Mouse (Mus musculus): ENCODE data around the gene Gcg.

Gcg gene

DNA sequence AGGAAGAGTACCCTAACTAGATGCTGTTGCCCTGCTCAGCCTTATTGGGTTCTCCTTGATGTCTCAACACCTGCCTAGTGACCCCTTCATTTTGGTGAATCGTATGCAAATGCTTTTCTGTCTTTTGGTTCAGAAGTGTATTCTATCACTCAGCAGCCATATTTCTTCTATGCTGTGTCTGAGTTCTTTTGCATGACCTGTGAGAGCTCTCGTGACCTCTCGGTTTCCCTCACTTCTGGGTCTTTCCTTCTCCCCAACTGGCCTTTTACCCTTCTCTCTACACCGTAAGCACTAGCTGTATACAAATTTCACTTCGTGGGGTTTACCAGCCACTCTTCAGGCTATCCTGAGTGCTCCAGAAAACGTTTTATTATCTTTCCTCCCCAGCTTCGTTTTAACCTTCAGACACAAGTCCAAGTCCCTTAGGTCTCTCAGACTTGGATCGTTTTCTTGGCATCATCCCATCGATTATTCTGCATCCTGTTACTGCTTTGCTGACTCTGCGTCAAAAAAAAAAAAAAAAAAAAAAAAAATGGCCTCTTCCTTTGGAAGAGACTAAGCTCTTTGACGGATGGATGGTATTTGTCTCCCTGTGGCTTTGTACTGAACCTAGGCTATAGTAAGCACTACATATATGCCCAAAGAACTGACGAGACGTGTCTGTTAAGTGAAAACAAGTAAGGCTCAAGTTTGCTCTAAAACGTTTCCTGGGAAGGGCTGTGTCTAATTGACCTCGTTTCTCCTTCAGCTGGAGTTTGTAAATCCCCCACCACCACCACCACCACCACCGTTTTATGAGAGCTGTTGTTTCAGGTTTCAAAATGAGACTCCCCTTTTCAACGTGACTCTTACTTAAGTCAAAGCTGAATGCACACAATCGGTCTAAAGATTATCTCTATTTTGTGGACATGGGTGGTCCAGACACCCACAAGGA is 23.9 kb downstream of the Gcg start:
- DNase-seq (ENCODE audit: low spot score): no peak

DNA sequence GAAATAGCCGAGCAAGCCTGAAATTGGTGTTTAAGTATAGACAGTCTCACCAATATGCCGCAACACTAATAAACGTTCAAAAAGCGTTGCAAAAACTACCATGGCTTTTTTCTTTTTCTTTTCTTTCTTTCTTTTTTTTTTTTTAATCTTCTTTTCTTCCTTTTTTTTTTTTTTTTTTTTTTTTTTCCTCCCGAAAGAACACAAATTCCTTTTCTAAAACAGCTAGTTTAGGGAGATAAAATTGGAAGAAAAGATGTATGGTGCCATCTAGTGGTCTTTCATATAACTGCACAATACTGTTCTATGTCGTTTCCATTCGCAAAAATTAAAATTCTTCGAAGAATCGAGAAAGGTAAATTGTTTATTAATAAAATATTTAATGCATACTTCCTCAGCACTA is 25.4 kb downstream of the Gcg start:
- peak; percentile 53 for DNase-seq (ENCODE audit: low spot score)

DNA sequence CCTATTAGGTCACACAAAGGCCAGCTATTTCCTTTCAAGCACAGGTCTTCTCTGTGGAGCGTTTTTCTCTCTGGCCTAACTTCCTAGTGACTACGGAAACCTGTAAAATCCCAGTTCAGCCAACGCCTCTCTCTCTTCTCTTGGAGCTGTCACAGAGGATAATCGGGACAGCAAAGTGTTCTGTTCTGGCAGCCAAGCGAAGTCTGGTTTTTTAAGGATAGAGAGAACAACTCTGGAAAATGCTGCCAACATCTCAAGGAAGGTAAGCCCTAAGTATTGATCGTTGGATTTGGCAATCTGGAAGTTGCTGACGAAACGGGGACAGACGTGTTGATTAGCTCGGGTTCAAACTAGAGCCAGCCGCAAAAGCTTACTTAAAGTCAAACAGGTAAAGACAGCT is 28.5 kb downstream of the Gcg start:
- DNase-seq (ENCODE audit: low spot score): no peak

DNA sequence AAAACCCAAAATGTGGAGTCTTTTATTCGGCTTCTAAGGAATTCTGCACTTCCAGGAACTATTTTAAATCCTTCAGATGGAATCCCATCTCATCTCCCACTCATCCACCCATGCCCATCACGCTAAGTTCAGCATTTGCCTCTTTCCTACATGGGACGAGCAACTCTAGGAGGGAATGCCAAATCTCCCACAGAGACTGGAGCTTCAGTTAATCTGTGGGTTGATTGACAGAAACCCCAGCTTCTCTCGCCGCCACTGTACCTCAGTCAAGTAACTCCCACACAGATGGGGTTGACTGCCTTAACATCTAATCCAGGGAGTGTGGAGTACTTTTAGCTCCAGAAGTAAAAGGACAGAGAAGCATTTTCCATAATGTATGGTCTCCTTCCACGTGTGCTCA is 29.4 kb downstream of the Gcg start:
- no peak for DNase-seq (ENCODE audit: low spot score)

DNA sequence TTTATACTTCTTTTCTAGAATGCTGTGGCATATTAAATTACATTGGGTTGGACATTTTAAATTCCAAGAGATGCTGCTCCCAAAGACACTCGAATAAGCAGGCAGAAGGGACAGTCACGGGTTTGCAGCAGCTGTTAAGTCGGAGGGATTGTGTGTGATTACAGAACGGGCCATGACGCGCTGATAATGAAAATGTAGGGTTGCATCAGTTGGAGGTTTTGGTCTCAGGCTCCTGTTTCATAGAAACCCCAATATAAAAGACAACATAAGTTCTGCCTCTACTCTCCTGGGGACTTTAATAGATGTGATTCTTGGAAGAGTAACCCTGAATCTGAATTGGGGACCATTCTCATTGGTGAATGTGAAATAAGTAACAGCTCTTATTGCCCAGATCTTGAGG is 33.1 kb downstream of the Gcg start:
- no peak for DNase-seq (ENCODE audit: low spot score)

DNA sequence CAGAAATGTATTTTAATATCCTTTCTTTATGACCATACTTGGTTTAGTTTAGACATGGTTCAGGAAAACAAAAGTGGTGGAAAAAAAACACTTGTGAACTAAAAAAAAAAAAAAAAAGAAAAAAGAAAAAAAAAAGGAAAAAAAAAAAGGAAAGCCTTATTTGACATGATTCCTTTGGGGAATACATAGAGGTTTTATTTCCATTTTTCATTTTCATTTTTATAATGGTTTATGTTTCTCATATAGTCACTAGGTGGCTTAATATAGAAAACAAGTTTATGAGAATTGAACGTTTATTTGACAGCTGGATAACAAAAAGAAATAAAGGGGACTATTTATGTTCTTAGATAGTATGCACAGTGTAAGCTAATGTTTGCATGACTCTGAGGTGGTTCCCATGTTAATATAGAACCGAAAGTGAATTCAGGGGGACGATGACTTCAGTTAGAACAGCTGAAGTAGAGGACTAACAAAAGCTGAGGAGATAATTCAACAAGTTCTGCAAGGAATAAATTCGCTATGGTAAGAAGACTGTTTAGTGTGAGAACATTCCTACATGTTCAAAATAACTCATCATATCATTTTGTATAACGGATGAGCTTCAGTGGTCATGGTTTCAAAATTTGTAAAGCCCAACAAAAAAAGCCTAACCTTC is 33.6 kb downstream of the Gcg start:
- no peak for DNase-seq (ENCODE audit: low spot score)

DNA sequence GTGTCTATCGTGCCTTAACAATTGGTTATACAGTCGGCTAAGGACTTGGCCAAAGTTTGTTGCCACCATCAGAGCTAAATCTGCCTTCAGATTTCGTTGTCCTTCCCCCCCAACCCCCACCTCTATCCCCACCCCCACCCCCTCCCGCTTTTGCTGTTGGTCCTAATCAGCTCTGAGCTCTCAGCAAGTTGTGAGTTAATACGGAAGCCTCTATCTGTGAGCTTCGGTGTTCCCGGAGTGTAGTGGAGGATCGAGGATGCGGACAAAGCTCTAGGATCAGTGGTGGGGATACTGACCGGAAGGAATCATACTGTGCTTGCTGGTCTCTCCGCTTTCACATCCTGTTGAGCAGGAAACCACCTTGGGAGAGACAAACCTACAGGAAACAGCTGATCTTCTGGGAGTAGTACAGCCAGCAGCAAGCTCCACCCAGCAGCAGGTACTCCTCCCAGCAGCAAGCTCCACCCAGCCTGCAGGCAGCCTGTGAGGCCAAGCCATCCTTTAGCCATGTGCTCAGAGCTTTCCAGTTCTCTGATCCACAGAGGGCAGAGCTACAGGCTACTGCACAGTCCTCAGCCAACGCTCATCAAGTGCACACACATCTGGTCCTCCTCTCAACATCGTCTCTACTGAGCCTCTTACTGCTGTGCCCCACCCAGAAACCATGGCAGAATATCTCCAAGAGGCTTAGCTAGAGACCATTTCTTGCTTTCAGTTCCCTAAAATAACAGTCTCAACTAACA is 42.5 kb downstream of the Gcg start:
- DNase-seq (ENCODE audit: low spot score): peak; percentile 22

DNA sequence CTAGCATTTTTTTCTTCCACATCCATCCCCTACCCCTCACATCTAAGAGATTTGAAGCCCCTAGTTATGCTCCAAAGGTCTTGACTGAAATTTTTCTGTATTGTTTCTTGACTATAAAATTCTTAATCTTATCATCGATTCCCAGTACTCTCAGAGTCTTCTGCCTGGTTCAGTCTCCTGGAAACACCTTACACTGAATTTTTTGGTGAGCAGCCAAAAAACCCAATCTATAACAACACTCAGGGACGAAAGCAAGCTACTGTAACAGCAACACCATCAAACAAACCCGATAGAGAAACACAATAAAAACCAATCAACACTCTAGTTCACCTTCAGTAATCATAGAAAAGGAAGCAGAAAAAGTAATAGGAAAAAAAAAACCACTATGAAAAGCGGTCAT is 43.4 kb downstream of the Gcg start:
- no peak for DNase-seq (ENCODE audit: low spot score)

DNA sequence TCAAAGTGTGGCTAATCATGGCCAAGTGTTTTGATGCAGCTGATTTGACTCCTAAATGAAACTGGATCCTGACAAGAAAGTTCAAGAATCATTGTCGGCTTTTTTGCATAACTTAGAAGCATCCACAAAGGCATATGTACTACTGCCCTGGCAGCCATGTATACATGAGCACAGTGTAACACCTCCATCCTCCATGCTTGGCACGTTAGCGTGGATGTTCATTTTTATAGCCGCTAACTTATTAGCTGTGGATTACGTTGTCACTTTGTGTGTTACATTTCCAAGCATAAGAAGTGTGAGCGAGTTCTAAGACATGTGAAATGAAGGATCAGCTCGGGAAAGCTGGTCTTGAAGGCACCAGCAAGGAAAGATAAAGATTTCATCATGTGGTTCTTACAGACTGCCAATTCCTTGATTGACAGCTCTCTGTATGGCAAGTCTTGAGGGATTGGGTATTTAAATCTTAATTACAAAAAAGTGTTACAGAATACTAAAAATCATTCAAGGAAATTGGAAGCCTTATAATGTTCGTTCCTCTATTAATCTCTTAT is 52.1 kb downstream of the Gcg start:
- DNase-seq (ENCODE audit: low spot score): no peak

DNA sequence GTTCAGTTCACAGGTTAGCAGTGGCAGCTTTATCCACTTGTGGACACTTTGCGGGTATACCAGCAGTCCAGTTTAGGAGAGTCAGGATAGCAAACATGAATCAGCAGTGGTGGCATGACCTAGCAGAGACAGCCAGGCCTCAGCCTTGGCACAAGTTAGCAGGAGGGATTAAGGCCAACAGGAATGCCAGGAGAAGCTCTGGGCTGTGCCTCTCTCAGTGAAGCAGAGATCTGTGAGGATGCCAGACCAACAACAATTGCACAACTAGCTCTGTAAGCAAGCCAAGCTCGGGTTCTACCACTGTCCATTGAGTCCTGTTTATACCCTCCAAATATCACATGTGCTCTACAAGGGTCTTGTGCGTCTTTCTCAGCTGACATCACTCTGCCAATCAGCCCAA is 57.5 kb downstream of the Gcg start:
- no peak for DNase-seq (ENCODE audit: low spot score)
